Mouse (Mus musculus): ENCODE data around the gene Tmem132e. TPM values are rescaled to one million over a fixed set of nuclear protein-coding genes. Genes with fewer than 3 reads are reported as not detected.

The Tmem132e gene
- total RNA-seq, 4 experiments from 2014 or later: 8.6 to 10.6 (median 9.8) TPM

DNA sequence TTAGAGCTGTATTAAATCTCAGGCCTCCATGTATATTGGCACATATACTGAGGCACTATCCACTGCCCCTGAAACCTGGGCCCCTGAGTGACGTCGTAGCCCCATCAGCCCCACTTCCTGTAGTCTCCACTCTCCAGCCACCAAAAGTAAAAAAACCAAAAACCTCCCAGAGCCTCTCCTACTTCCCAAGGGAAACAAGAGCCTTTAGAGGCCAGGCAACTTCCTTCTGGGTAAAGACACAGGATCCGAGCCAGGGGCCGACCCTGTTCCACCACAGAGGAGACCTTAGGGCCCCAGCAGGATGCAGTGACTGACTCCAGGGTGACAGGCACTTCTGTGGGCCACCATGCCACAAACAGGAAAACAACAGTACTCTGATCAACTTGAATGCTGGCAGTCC lies 40.1 kb downstream of the Tmem132e start:
- DNase-seq (ENCODE audit: low spot score in 2 of 2): no peak

GRCm38 (mm10) chr11:82434091-82434831 lies 45.6 kb downstream of the Tmem132e start:
- no peak for DNase-seq (ENCODE audit: low spot score in 2 of 2)

- DNase-seq (ENCODE audit: low spot score in 2 of 2): no peak
Observed at GRCm38 (mm10) chr11:82434832-82435182, 46.1 kb downstream of the Tmem132e start.

DNA sequence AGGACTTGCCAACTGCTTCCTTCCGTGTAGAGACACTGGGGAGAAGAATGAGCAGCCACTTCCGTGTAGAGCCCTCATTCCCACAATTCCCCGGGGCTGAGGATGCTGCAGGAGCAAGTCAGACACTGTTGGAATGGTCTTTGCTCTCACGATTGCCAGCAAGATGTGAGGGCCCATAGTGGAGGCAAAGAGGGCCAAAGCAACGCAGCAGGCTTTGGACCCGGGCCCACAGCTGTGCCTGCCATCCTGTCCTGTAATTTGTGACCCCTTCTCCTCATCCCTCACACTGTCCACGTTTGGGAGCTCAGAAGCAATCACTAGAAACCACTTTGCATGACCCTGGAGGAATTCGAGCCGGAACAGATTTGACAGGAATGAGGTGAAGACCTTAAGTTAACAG lies 59.8 kb downstream of the Tmem132e start:
- DNase-seq (ENCODE audit: low spot score in 2 of 2): no peak

GRCm38 (mm10) chr11:82452516-82452915 lies 63.8 kb downstream of the Tmem132e start:
- no peak for DNase-seq (ENCODE audit: low spot score in 2 of 2)

DNA sequence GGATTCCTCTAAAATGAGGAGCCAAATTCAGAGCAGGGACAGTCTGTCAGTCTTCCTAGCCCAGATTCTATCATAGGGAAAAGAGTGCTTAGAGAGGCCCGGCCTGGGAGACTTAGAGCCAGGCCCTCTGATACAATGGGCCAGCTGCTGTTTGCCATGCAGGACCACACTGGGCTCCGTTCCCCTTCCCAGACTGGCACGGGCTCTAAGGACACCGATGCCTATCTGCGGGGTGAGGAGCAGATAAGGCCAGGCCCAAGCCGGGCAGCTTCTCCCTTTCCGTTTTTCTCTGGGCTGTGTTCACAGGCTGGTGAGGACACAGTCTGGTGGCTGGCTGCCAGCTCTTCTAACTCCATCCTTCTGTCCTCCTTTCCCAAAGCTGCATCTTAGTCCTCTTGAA lies 64.5 kb downstream of the Tmem132e start:
- no peak for DNase-seq (ENCODE audit: low spot score in 2 of 2)

GRCm38 (mm10) chr11:82461326-82461725 lies 72.6 kb downstream of the Tmem132e start:
- DNase-seq (ENCODE audit: low spot score in 2 of 2): peak; percentile 19 to 35

DNA sequence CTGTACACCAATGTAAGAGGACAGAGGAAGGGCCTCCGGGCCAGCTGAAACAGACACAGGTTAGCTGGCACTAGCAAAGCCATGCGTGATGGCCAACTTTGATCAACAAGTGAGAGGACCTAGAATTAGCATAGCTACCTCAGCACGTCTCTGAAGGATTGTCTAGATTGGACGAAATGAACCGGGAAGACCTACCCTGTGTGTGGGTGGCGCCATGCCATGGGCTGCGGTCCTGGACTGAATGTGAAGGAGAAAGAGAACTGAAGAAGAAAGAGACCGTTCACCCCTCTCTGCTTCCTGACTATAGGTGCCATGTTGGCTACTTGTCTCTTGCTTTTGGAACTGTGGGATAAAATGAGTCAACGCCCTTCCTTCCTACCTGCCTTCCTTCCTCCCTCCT lies 76.8 kb downstream of the Tmem132e start:
- DNase-seq (ENCODE audit: low spot score in 2 of 2): no peak

- DNase-seq (ENCODE audit: low spot score in 2 of 2): peak; percentile 32 to 43
Observed at GRCm38 (mm10) chr11:82467218-82467617, 78.5 kb downstream of the Tmem132e start.

GRCm38 (mm10) chr11:82471076-82471475 lies 82.4 kb downstream of the Tmem132e start:
- DNase-seq (ENCODE audit: low spot score in 2 of 2): no peak

- DNase-seq (ENCODE audit: low spot score in 2 of 2): no peak
Observed at GRCm38 (mm10) chr11:82473137-82473621, 84.5 kb downstream of the Tmem132e start.

- DNase-seq (ENCODE audit: low spot score in 2 of 2): no peak
Observed at GRCm38 (mm10) chr11:82476092-82476491, 87.4 kb downstream of the Tmem132e start.

GRCm38 (mm10) chr11:82477412-82477811 lies 88.7 kb downstream of the Tmem132e start:
- DNase-seq (ENCODE audit: low spot score in 2 of 2): no peak

DNA sequence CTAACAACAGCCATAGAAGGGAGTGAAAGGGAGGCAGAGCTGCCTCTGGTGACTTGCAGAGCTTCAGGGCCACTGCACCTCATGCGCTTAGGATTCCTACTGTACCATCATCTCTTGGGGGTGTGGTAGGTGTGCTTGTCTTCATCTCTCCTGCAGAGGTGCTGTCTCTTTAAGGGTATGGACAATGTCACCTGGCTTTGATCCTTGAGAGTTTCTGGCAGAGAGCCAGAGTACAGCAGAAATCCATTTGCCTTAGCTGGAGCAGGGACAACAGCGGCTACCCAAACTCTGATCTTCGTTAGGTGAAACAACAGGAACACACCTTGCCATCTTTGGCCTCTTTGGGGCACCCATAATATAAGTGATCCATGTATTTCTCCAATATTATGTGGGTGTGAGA lies 92.2 kb downstream of the Tmem132e start:
- no peak for DNase-seq (ENCODE audit: low spot score in 2 of 2)

DNA sequence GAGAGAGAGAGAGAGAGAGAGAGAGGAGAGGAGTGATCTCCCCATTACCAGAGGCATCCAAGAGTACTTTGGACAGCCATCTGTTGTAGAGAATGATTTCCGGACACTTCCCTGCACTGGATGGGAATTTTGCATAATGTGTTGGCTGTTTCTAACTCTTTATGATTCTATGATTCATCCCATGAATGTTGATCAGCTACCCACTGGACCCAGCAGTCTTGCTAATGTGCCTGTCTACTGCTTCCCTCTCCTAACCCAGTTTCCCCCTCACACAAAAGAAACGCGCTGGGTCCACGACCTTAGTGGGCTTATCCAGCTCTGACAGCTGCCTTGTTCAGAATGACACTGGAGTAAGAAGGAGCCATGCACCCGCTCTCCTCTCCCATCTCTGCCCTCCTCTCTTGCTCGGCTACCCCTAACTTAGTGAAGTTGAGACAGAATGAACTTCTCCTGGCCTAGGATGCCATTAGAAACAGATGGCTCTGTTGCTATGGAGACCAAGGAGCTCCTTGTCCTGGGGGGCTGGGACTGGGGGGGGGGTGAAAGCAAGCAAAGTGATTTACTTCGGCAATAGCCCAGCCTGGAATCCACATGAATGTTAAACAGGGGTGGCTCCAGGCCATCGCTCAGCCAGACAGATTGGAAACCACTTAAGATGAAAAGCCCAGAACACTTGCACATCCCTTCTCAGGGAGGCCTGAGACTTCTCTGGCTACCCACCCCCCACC lies 98.8 kb downstream of the Tmem132e start:
- no peak for DNase-seq (ENCODE audit: low spot score in 2 of 2)

DNA sequence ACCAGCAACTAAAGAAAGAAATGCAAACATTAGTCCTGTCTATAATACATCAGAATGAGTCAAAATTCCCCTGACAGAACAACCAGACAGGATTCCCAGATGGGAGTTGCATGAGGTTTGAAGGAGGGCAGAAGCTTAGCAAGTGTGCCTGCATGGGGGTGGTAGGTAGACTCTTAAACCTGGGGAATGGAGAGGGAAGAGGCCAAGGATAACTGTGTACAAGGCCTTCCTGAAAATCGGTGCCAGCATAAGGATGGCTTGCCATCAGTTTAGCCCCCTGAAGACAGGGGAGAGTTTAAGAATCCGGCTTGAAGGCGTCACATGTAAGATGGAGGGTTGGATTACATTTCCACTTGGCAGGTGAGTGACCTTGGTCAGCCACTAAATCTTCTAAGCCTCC lies 102.2 kb downstream of the Tmem132e start:
- DNase-seq (ENCODE audit: low spot score in 2 of 2): no peak

Other genes starting within 250 kb of the Tmem132e start
- gene Ccl1, start 83.2 kb upstream of the Tmem132e start, total RNA-seq (2022): not detected

Data from layer of hippocampus, adult 8-10 months (tissue).